In genomic region chr1:38799304-38799703, GRCm38 (mm10) we compare ENCODE assay signal across 9 mouse cellular contexts. TPM values are rescaled to one million over a fixed set of nuclear protein-coding genes. Genes with fewer than 3 reads are reported as not detected.
DNase-seq lines count a peak whose midpoint lies in the region; ATAC-seq and TF ChIP-seq lines count a peak whose summit lies in the region.
"Had no signal": no experiment of that assay in that cellular context is flagged by ENCODE, and none has a peak within 500 bp of the region (broad histone marks: within the 10 kb centered on the region; RNA-seq: fewer than 3 reads in every experiment).

No protein-coding gene starts in this region.

- peaks cover 35% of the 10 kb centered on the region for H3K36me3 ChIP-seq in forebrain, embryonic 14.5 days (ENCODE audit: control insufficient read depth, insufficient read depth, low read length)
- no peaks in the 10 kb centered on the region for H3K36me3 ChIP-seq in forebrain, embryonic 11.5 days (ENCODE audit: control insufficient read depth, insufficient read depth, low read length)

- 28% methylated on average over 3 of the region's 3 CpGs for WGBS in forebrain, embryonic 14.5 days
- 37% methylated on average over 3 of the region's 3 CpGs for WGBS in forebrain, embryonic 11.5 days

- TF ChIP-seq CTCF in embryonic fibroblast, embryonic 13.5 days (IDR thresholded peaks at IDR 0.05; ENCODE audit: borderline replicate concordance, insufficient read depth, low read length) = peak; percentile 61; the same call in 1 of the 2 replicates

- peak; percentile 71 for DNase-seq in forebrain, embryonic 14.5 days (ENCODE audit: low spot score)
- DNase-seq in forebrain, embryonic 11.5 days (ENCODE audit: low spot score) = no peak
- DNase-seq in right cerebral cortex, adult 18-20 months = peak; percentile 36
- no peak for DNase-seq in right cerebral cortex, postnatal 36 days (ENCODE audit: low spot score in 2 of 2)
- DNase-seq in mesoderm, embryonic 11.5 days (ENCODE audit: low read depth, low spot score) = peak; percentile 54
- no peak for DNase-seq in urinary bladder, adult 2 months (ENCODE audit: low spot score)

- no peak overlapping the region for H3K4me3 ChIP-seq in forebrain, embryonic 14.5 days (ENCODE audit: low read depth, low read length)
- no peak overlapping the region for H3K4me3 ChIP-seq in forebrain, embryonic 11.5 days (ENCODE audit: low read depth, low read length)
- no peak overlapping the region for H3K4me3 ChIP-seq in embryonic fibroblast, embryonic 13.5 days (ENCODE audit: insufficient read depth, low read length)
- H3K4me3 ChIP-seq: myocyte had no signal

- no peaks in the 10 kb centered on the region for H3K27me3 ChIP-seq in forebrain, embryonic 14.5 days (replicated peaks; ENCODE audit: control insufficient read depth, insufficient read depth, low read length)
- no peaks in the 10 kb centered on the region for H3K27me3 ChIP-seq in forebrain, embryonic 11.5 days (ENCODE audit: control insufficient read depth, insufficient read depth, low read length)

- H3K9me3 ChIP-seq in forebrain, embryonic 14.5 days (replicated peaks; ENCODE audit: control insufficient read depth, low read length) = no peaks in the 10 kb centered on the region
- no peaks in the 10 kb centered on the region for H3K9me3 ChIP-seq in forebrain, embryonic 11.5 days (ENCODE audit: control insufficient read depth, low read length)

- no peak overlapping the region for H3K27ac ChIP-seq in forebrain, embryonic 14.5 days (ENCODE audit: low read depth, low read length)
- no peak overlapping the region for H3K27ac ChIP-seq in forebrain, embryonic 11.5 days (ENCODE audit: low read depth, low read length)
- no peak overlapping the region for H3K27ac ChIP-seq in embryonic fibroblast, embryonic 13.5 days (ENCODE audit: insufficient read depth, low read length)

- no peak overlapping the region for H3K9ac ChIP-seq in forebrain, embryonic 14.5 days (ENCODE audit: low read length)
- H3K9ac ChIP-seq in forebrain, embryonic 11.5 days (ENCODE audit: low read length) = no peak overlapping the region

- no peaks in the 10 kb centered on the region for H3K4me1 ChIP-seq in forebrain, embryonic 14.5 days (ENCODE audit: control insufficient read depth, insufficient read depth, low read length)
- 0 out of 2 replicates have a peak, but pooled peaks cover 1% of the 10 kb centered on the region for H3K4me1 ChIP-seq in forebrain, embryonic 11.5 days (replicated peaks; ENCODE audit: control insufficient read depth, insufficient read depth, low read length)
- H3K4me1 ChIP-seq in embryonic fibroblast, embryonic 13.5 days (ENCODE audit: control insufficient read depth, insufficient read depth, low read length) = no peaks in the 10 kb centered on the region

- H3K4me2 ChIP-seq in forebrain, embryonic 14.5 days (ENCODE audit: low read length) = no peak overlapping the region
- H3K4me2 ChIP-seq in forebrain, embryonic 11.5 days (ENCODE audit: low read depth, low read length, severe bottlenecking) = no peak overlapping the region

- TF ChIP-seq POLR2A in embryonic fibroblast, embryonic 13.5 days (IDR thresholded peaks at IDR 0.05; ENCODE audit: low read depth, low read length) = no peak

- ATAC-seq in forebrain, embryonic 14.5 days = peak; percentile 26; the same call in 1 of the 2 replicates
- ATAC-seq in forebrain, embryonic 11.5 days (replicated peaks; ENCODE audit: low FRiP score) = no peak
- no peak for ATAC-seq in inflammation-experienced regulatory T-cells, adult 6 months

RNA-seq across cellular contexts. Expression of gene Lonrf2, which starts 37.2 kb away (rescaled TPM):
- polyA plus RNA-seq in forebrain, embryonic 14.5 days (2014; fragmentation: Nextera tagmentation; extraction: Ambion mirVana) = 10.5 and 11.1 TPM in 2 replicates
- 2.4 and 2.9 TPM in 2 replicates for polyA plus RNA-seq in forebrain, embryonic 11.5 days (2014; fragmentation: Nextera tagmentation; extraction: Ambion mirVana)
- 0.52 and 1.9 TPM in 2 replicates for polyA plus RNA-seq in embryonic fibroblast, embryonic 13.5 days (2011; ENCODE audit: insufficient read length, low read depth, missing spikeins)
- not detected for polyA plus RNA-seq in inflammation-experienced regulatory T-cells, adult 6 months (2017; shearing (Covaris generic))
- polyA plus RNA-seq in urinary bladder, adult 2 months (2012; rRNA removed) = 5.6 and 5.9 TPM in 2 replicates
- polyA plus RNA-seq: myocyte had no signal

Comparison
In these comparisons a context has a peak if more than half of its experiments do, and no peak if none do; other contexts are left out.
1. DNase-seq: peak in forebrain, embryonic 14.5 days (single experiment), right cerebral cortex, adult 18-20 months (single experiment) and mesoderm, embryonic 11.5 days (single experiment); none in forebrain, embryonic 11.5 days (single experiment), right cerebral cortex, postnatal 36 days (0 of 2) and urinary bladder, adult 2 months (single experiment).